Mouse (Mus musculus) G1E (cell line): ENCODE data around the gene Sh3bgrl.

ENCODE experiments used
- CTCF ChIP-seq: IDR thresholded peaks from 2 replicates; pipeline ENCODE4 v1.5.1; 2012; ENCODE audit warnings: low read depth, low read length, inconsistent platforms, mixed read lengths
- GATA1 ChIP-seq: IDR thresholded peaks from 2 replicates; pipeline ENCODE4 v1.6.1; 2012; ENCODE audit warnings: borderline replicate concordance, low read length, inconsistent platforms, mixed read lengths
- GATA2 ChIP-seq: IDR thresholded peaks from 2 replicates; pipeline ENCODE4 v1.6.1; 2012; ENCODE audit warnings: low read depth, low read length, inconsistent platforms, borderline replicate concordance
- POLR2AphosphoS5 ChIP-seq: IDR thresholded peaks from 2 replicates; pipeline ENCODE4 v1.6.1; 2012; ENCODE audit warnings: low read depth, low read length, inconsistent platforms; ENCODE audit not compliant: insufficient replicate concordance
- TAL1 ChIP-seq: conservative IDR thresholded peaks from 2 replicates; pipeline ENCODE4 v1.6.1; 2012; ENCODE audit warnings: low read depth, low read length, inconsistent platforms, mixed read lengths

DNA sequence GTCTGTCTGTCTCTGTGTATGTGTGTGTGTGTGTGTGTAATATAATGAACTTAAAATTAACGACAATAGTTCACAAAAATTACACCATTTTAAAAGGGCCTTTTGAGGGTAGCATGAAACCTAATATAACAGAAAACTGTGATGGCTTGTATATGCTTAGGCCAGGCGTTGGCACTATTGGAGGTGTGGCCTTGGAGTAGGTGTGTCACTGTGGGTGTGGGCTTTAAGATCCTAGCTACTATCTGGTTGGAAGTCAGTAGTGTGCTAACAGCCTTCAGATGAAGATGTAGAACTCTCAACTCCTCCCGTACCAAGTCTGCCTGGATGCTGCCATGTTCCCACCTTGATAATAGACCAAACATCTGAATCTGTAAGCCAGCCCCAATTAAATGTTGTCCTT, 23.4 kb upstream of the Sh3bgrl start:
- TF ChIP-seq GATA1 = no peak
- no peak for TF ChIP-seq TAL1
- TF ChIP-seq CTCF = no peak
- no peak for TF ChIP-seq POLR2AphosphoS5
- no peak for TF ChIP-seq GATA2
